In the genomic region with DNA sequence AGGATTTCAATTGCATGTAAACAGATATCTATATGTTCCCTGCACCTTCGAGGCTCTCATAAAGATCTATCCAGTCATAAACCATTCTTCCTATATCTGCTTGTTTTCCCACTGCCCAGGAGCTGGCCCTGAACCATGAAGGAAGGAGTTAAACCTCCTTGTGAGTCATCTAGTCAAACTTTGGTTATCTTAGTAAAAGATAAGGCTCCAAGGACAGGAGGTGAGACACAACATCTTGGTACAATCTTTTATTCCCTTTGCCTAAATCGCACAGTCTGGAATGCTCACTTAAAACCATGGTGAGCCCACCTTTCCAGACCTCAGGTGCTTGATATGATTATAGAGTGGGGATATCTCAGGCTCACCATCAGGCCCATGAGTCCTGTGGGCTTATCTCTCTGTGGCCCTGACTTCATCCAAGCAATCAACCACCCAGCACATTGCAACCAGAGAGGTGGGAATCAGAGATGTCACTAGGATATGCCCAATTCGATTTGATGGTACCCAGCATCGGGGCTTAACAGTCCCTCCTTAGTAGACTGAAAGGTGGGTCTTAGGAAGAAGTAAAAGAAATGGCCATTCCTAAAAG, we compare ENCODE assay signal across 25 mouse cellular contexts.
DNase-seq lines count a peak whose midpoint lies in the region; ATAC-seq and TF ChIP-seq lines count a peak whose summit lies in the region.
"Had no signal": no experiment of that assay in that cellular context is flagged by ENCODE, and none has a peak within 500 bp of the region (broad histone marks: within the 10 kb centered on the region; RNA-seq: fewer than 3 reads in every experiment).

No protein-coding gene starts in this region.

- H3K27ac ChIP-seq in liver, embryonic 11.5 days (ENCODE audit: low read depth, low read length), result no peak overlapping the region
- no peak overlapping the region for H3K27ac ChIP-seq in liver, postnatal 0 days (ENCODE audit: low read depth)
- peak overlapping the region; percentile 58; the same call in 1 of the 2 replicates for H3K27ac ChIP-seq in intestine, embryonic 16.5 days (ENCODE audit: low read length)
- no peak overlapping the region for H3K27ac ChIP-seq in heart, adult 2 months
- H3K27ac ChIP-seq: embryonic facial prominence, embryonic 10.5 days; embryonic facial prominence, embryonic 15.5 days; forebrain, embryonic 12.5 days; hindbrain, embryonic 10.5 days; kidney, embryonic 15.5 days; neural tube, embryonic 12.5 days had no signal

- H3K36me3 ChIP-seq in liver, embryonic 11.5 days (ENCODE audit: control insufficient read depth, insufficient read depth, low read length), result no peaks in the 10 kb centered on the region
- H3K36me3 ChIP-seq in liver, postnatal 0 days (replicated peaks; ENCODE audit: insufficient read depth, low read length), result no peaks in the 10 kb centered on the region
- no peaks in the 10 kb centered on the region for H3K36me3 ChIP-seq in intestine, embryonic 16.5 days (ENCODE audit: control insufficient read depth, insufficient read depth, low read length)
- no peaks in the 10 kb centered on the region for H3K36me3 ChIP-seq in heart, adult 2 months (ENCODE audit: control insufficient read depth, insufficient read depth, low read length)
- H3K36me3 ChIP-seq: embryonic facial prominence, embryonic 10.5 days; embryonic facial prominence, embryonic 15.5 days; forebrain, embryonic 12.5 days; hindbrain, embryonic 10.5 days; kidney, embryonic 15.5 days; neural tube, embryonic 12.5 days had no signal

- H3K4me1 ChIP-seq in liver, embryonic 11.5 days (replicated peaks; ENCODE audit: control insufficient read depth, insufficient read depth, low read length), result peaks cover 18% of the 10 kb centered on the region
- peaks cover 8% of the 10 kb centered on the region; the same call in 1 of the 2 replicates for H3K4me1 ChIP-seq in liver, postnatal 0 days (ENCODE audit: insufficient read depth)
- H3K4me1 ChIP-seq in intestine, embryonic 16.5 days (ENCODE audit: control insufficient read depth, insufficient read depth, low read length), result peaks cover 11% of the 10 kb centered on the region
- H3K4me1 ChIP-seq in heart, adult 2 months (ENCODE audit: control insufficient read depth, insufficient read depth, low read length), result no peaks in the 10 kb centered on the region
- H3K4me1 ChIP-seq: forebrain, embryonic 12.5 days; neural tube, embryonic 12.5 days had no signal

- H3K4me3 ChIP-seq in liver, embryonic 11.5 days (ENCODE audit: low read depth, low read length), result no peak overlapping the region
- no peak overlapping the region for H3K4me3 ChIP-seq in liver, postnatal 0 days (ENCODE audit: low read depth, low read length)
- H3K4me3 ChIP-seq in intestine, embryonic 16.5 days (ENCODE audit: low read length), result no peak overlapping the region
- no peak overlapping the region for H3K4me3 ChIP-seq in heart, adult 2 months
- H3K4me3 ChIP-seq: embryonic facial prominence, embryonic 10.5 days; embryonic facial prominence, embryonic 15.5 days; forebrain, embryonic 12.5 days; hindbrain, embryonic 10.5 days; kidney, embryonic 15.5 days; myocyte; neural tube, embryonic 12.5 days had no signal

- no peak for TF ChIP-seq EP300 in liver, postnatal 0 days (IDR thresholded peaks at IDR 0.05; ENCODE audit: low read depth)
- TF ChIP-seq EP300 in heart, adult 2 months (IDR thresholded peaks at IDR 0.05; ENCODE audit: insufficient read depth, low read depth, low read length), result no peak

- TF ChIP-seq POLR2A in heart, adult 2 months (IDR thresholded peaks at IDR 0.05; ENCODE audit: insufficient read depth, low read depth, low read length), result no peak

- no peak overlapping the region for H3K9ac ChIP-seq in liver, embryonic 11.5 days (ENCODE audit: low read depth, low read length)
- no peak overlapping the region for H3K9ac ChIP-seq in liver, postnatal 0 days (replicated peaks)
- no peak overlapping the region for H3K9ac ChIP-seq in intestine, embryonic 16.5 days (ENCODE audit: low read depth, low read length)
- no peak overlapping the region for H3K9ac ChIP-seq in heart, adult 2 months (ENCODE audit: low read depth, low read length)
- H3K9ac ChIP-seq: embryonic facial prominence, embryonic 15.5 days; forebrain, embryonic 12.5 days; forebrain, postnatal 0 days; kidney, embryonic 15.5 days; lung, embryonic 14.5 days; neural tube, embryonic 12.5 days had no signal

- no peak for TF ChIP-seq CTCF in liver, postnatal 0 days (IDR thresholded peaks at IDR 0.05; ENCODE audit: low read depth)
- no peak for TF ChIP-seq CTCF in heart, adult 2 months (IDR thresholded peaks at IDR 0.05)

- no peaks in the 10 kb centered on the region for H3K9me3 ChIP-seq in liver, embryonic 11.5 days (ENCODE audit: control insufficient read depth, low read length)
- H3K9me3 ChIP-seq in liver, postnatal 0 days (ENCODE audit: low read length), result no peaks in the 10 kb centered on the region
- H3K9me3 ChIP-seq in intestine, embryonic 16.5 days (ENCODE audit: control insufficient read depth, low read length), result no peaks in the 10 kb centered on the region
- H3K9me3 ChIP-seq: embryonic facial prominence, embryonic 10.5 days; embryonic facial prominence, embryonic 15.5 days; forebrain, embryonic 12.5 days; hindbrain, embryonic 10.5 days; kidney, embryonic 15.5 days; neural tube, embryonic 12.5 days had no signal

- H3K27me3 ChIP-seq in liver, embryonic 11.5 days (replicated peaks; ENCODE audit: control insufficient read depth, insufficient read depth, low read length), result no peaks in the 10 kb centered on the region
- H3K27me3 ChIP-seq in liver, postnatal 0 days (ENCODE audit: insufficient read depth, low read length), result no peaks in the 10 kb centered on the region
- no peaks in the 10 kb centered on the region for H3K27me3 ChIP-seq in intestine, embryonic 16.5 days (replicated peaks; ENCODE audit: control insufficient read depth, insufficient read depth, low read length)
- no peaks in the 10 kb centered on the region for H3K27me3 ChIP-seq in heart, adult 2 months (ENCODE audit: control insufficient read depth, insufficient read depth, low read length)
- H3K27me3 ChIP-seq: CH12.LX; embryonic facial prominence, embryonic 15.5 days; forebrain, embryonic 12.5 days; kidney, embryonic 15.5 days; neural tube, embryonic 12.5 days had no signal

- H3K4me2 ChIP-seq in liver, embryonic 11.5 days, result no peak overlapping the region
- no peak overlapping the region for H3K4me2 ChIP-seq in liver, postnatal 0 days (ENCODE audit: low read depth, low read length)
- no peak overlapping the region for H3K4me2 ChIP-seq in intestine, embryonic 16.5 days (ENCODE audit: low read depth, low read length)
- H3K4me2 ChIP-seq: embryonic facial prominence, embryonic 15.5 days; forebrain, embryonic 12.5 days; kidney, embryonic 15.5 days; lung, embryonic 14.5 days; midbrain, embryonic 11.5 days; neural tube, embryonic 12.5 days had no signal

- intact Hi-C loops in heart, adult 2 months (cut with DNase I), result no loop called here

- WGBS in liver, embryonic 11.5 days, result 60% methylated on average over 4 of the region's 4 CpGs
- 57% methylated on average over 4 of the region's 4 CpGs for WGBS in liver, postnatal 0 days (ENCODE audit: insufficient replicate concordance)
- 65% methylated on average over 4 of the region's 4 CpGs for WGBS in intestine, embryonic 16.5 days
- WGBS in heart, adult 2 months, result 67% methylated on average over 4 of the region's 4 CpGs

- DNase-seq in liver, embryonic 11.5 days (ENCODE audit: low spot score), result no peak
- no peak for DNase-seq in liver, postnatal 0 days
- no peak for DNase-seq in cerebellum, postnatal 25 days
- DNase-seq in heart, adult 2 months, result no peak
- DNase-seq: cerebellum, adult 2 months; cerebellum, postnatal 14 days; forebrain, postnatal 0 days; heart, postnatal 14 days; kidney, adult 11 months; kidney, postnatal 25 days; lung, embryonic 14.5 days; lung, postnatal 14 days; thymus, postnatal 4 days had no signal

- H3K79me2 ChIP-seq in heart, adult 2 months (replicated peaks; ENCODE audit: control insufficient read depth, insufficient read depth, low read length), result no peaks in the 10 kb centered on the region

- 0 out of 2 replicates have a peak, but pooled peaks have one; percentile 20 for ATAC-seq in liver, embryonic 11.5 days (replicated peaks; ENCODE audit: low FRiP score)
- ATAC-seq in liver, postnatal 0 days, result no peak
- peak; percentile 46 for ATAC-seq in intestine, embryonic 16.5 days
- ATAC-seq in megakaryocyte progenitor cell, adult 5-6 weeks (replicated peaks; ENCODE audit: poor library complexity), result peak; percentile 52
- ATAC-seq: forebrain, postnatal 0 days; hindbrain, embryonic 16.5 days had no signal
